Mouse (Mus musculus) stomach, embryonic 14.5 days (tissue): ENCODE measurements around the gene Timm13. TPM values are rescaled to one million over a fixed set of nuclear protein-coding genes. Genes with fewer than 3 reads are reported as not detected.

ENCODE experiments used
- ATAC-seq: fragments of 200-750 bp; cut with Nextera tagmentation; 2 replicates; pipeline ENCODE4 v1.8.0; 2017; ENCODE audit warnings: low read depth, moderate TSS enrichment; ENCODE audit not compliant: insufficient number of reproducible peaks, insufficient read depth, low FRiP score
- H3K27ac ChIP-seq: fragments of 300-500 bp; sonication (generic); 2 replicates; pipeline ENCODE4 v1.5.1; 2014; ENCODE audit warnings: mild to moderate bottlenecking, low read length, moderate library complexity, mixed read lengths
- H3K27me3 ChIP-seq: fragments of 300-500 bp; sonication (generic); 2 replicates; pipeline ENCODE4 v1.6.1; 2014; ENCODE audit warnings: low read length, control low read depth, mixed read lengths; ENCODE audit not compliant: control insufficient read depth, insufficient read depth
- H3K36me3 ChIP-seq: fragments of 300-500 bp; sonication (generic); 2 replicates; pipeline ENCODE4 v1.6.1; 2014; ENCODE audit warnings: mild to moderate bottlenecking, control low read depth, low read length, moderate library complexity, mixed read lengths; ENCODE audit not compliant: control insufficient read depth, insufficient read depth
- H3K4me1 ChIP-seq: fragments of 300-500 bp; sonication (generic); 2 replicates; pipeline ENCODE4 v1.6.1; 2014; ENCODE audit warnings: low read length, control low read depth, mixed read lengths; ENCODE audit not compliant: control insufficient read depth, insufficient read depth
- H3K4me2 ChIP-seq: fragments of 300-500 bp; sonication (generic); replicated peaks from 2 replicates; pipeline ENCODE4 v1.6.1; 2014; ENCODE audit warnings: low read depth, low read length, control low read depth
- H3K4me3 ChIP-seq: fragments of 300-500 bp; sonication (generic); 2 replicates; pipeline ENCODE4 v1.5.1; 2014; ENCODE audit warnings: low read depth, low read length, control low read depth
- H3K9ac ChIP-seq: fragments of 300-500 bp; sonication (generic); replicated peaks from 2 replicates; pipeline ENCODE4 v1.6.1; 2014; ENCODE audit warnings: low read depth, mild to moderate bottlenecking, control low read depth, low read length, moderate library complexity, mixed read lengths
- H3K9me3 ChIP-seq: fragments of 300-500 bp; sonication (generic); 2 replicates; pipeline ENCODE4 v1.6.1; 2016; ENCODE audit warnings: low read depth, low read length, control low read depth; ENCODE audit not compliant: control insufficient read depth
- WGBS: fragments of 180-500 bp; shearing (Covaris S2); extraction: QIAGEN DNeasy Blood & Tissue Kit; methylation state at CpG from one replicate; pipeline ENCODE4 v1.1.7; 2014; 5-methylcytosine and 5-hydroxymethylcytosine counted together
- polyA plus RNA-seq: library from polyadenylated mRNA; unstranded; fragments of >200 nt; fragmentation: Nextera tagmentation; extraction: Ambion mirVana; gene quantifications from 2 replicates; pipeline ENCODE4 v1.2.1, GENCODE M21; 2014

Gene Timm13
- polyA plus RNA-seq, 1 experiment from 2014 or later = 340 TPM

DNA sequence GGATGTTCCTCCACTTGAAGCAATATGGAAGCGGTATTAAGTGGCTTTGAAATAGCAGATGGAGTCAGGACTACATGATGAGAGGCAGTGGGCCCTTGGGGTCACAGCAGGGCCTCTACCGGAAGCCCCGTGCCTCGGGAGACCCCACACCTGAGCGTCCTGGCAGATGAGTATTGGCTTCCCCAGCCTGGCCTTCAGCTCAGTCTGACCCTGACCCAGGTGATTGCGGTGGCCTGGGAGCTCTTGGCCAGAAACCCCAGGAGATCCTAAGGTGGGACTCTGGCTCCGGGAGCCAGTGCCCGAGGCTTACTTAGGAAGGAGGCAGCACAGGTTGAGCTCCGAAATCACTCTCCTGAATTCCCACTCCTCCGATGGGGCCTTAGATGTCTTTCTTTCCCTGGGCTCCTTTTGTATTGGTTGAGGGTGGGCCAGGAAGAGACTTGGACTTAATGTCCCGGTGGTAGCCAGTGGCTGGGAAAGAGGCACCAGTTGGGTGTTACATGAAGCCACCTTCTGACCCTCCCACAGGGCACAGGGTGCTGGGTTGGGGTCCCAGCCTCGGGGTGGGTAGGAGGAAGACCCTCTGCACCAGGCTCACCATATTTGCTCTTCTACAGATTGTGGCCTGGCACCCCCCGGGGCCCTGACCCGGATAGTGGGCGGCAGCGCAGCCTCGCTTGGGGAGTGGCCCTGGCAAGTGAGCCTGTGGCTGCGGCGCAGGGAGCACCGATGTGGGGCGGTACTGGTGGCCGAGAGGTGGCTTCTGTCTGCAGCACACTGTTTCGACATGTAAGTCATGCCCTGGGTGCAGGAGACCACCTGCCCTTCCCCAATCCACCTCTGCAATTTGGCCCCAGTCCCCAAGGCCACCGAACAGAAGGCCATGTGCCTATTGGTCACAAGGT is 3.9 kb downstream of the Timm13 start:
- WGBS = 65% methylated on average over 24 of the region's 24 CpGs

DNA sequence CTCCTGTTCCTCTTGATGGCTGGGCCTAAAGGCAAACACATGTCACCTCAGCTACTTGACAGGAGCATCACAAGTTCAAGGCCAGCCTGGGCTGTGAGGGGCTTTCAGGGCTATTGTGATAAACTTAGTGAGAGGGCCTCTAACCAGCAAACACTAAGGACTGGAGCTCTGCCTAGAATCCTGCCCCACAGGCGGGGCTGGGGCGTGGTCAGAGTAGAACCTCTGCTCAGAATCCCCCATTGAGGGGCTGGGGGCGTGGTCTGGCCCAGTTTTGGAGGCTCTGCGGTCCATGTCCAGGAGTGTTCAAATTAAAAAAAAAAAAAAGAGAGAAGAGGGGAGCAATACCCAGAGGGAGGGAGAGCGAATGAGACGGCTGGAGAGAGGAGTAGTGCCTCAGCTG is 5.1 kb downstream of the Timm13 start:
- WGBS = 83% methylated on average over 6 of the region's 6 CpGs
- ATAC-seq = no peak

More for the DNA sequence above, 3.9 kb downstream of the Timm13 start:
- H3K27ac ChIP-seq = no peak overlapping the region
- no peaks in the 10 kb centered on the region for H3K9me3 ChIP-seq
- no peaks in the 10 kb centered on the region for H3K27me3 ChIP-seq
- H3K9ac ChIP-seq = no peak overlapping the region
- no peak for ATAC-seq
- no peak overlapping the region for H3K4me3 ChIP-seq
- H3K4me1 ChIP-seq = peaks cover 7% of the 10 kb centered on the region
- H3K36me3 ChIP-seq = peaks cover 4% of the 10 kb centered on the region; the same call in 1 of the 2 replicates
- no peak overlapping the region for H3K4me2 ChIP-seq

DNA sequence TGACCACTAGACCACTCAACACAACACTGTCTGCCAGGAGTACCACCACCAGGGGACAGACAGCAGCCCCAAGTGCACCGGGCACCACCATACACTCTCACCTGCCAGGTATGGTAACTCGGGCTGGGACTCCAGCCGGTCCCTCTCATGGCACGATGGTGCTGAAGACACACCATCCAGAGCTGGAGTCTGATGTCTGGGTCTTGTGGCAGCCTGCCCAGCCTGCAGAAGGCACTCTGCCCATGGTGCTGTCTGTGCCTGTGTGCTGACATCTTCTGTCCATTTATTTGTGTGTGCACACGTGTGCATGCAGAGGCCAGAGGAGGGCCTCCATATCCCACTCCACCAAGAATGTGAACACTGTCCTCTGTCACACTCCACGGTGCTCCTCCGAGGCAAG is 5.7 kb downstream of the Timm13 start:
- Histone ChIP-seq H3K4me2 (no peak overlapping the region), H3K27ac (no peak overlapping the region), H3K9ac (no peak overlapping the region), H3K4me1 (peaks cover 7% of the 10 kb centered on the region), H3K27me3 (no peaks in the 10 kb centered on the region), H3K4me3 (no peak overlapping the region), H3K36me3 (peaks cover 4% of the 10 kb centered on the region; the same call in 1 of the 2 replicates), H3K9me3 (no peaks in the 10 kb centered on the region)
- 84% methylated on average over 7 of the region's 7 CpGs for WGBS
- no peak for ATAC-seq

More for the DNA sequence above, 5.1 kb downstream of the Timm13 start:
- H3K4me2 ChIP-seq = no peak overlapping the region
- H3K27ac ChIP-seq = no peak overlapping the region
- no peaks in the 10 kb centered on the region for H3K9me3 ChIP-seq
- peaks cover 4% of the 10 kb centered on the region; the same call in 1 of the 2 replicates for H3K36me3 ChIP-seq
- no peak overlapping the region for H3K4me3 ChIP-seq
- no peak overlapping the region for H3K9ac ChIP-seq
- H3K4me1 ChIP-seq = peaks cover 7% of the 10 kb centered on the region
- no peaks in the 10 kb centered on the region for H3K27me3 ChIP-seq

DNA sequence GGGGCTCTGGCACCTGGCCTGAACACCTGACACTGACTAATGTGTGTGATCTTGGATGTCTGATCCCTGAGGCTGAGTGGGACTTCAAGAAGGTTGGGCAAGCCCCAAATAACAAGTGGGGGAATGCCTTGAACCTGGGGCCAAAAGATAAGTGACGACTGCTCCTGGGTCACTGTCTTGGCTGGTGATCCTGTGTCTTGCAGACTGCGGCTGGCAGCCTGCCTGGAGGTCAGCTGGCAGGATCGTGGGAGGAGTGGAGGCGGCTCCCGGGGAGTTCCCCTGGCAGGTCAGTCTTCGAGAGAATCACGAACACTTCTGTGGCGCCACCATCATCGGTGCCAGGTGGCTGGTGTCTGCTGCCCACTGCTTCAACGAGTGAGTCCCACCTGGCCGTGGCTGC is 13.6 kb downstream of the Timm13 start:
- Histone ChIP-seq H3K27me3 (peaks cover 3% of the 10 kb centered on the region; the same call in 1 of the 2 replicates), H3K9me3 (no peaks in the 10 kb centered on the region), H3K27ac (no peak overlapping the region), H3K4me1 (no peaks in the 10 kb centered on the region), H3K4me2 (no peak overlapping the region), H3K9ac (no peak overlapping the region), H3K36me3 (no peaks in the 10 kb centered on the region), H3K4me3 (no peak overlapping the region)
- WGBS = 64% methylated on average over 11 of the region's 11 CpGs
- ATAC-seq = no peak

- Histone ChIP-seq H3K4me3 (no peak overlapping the region), H3K9me3 (no peaks in the 10 kb centered on the region), H3K36me3 (no peaks in the 10 kb centered on the region), H3K27me3 (no peaks in the 10 kb centered on the region), H3K4me1 (no peaks in the 10 kb centered on the region), H3K9ac (no peak overlapping the region), H3K4me2 (no peak overlapping the region), H3K27ac (no peak overlapping the region)
- 23% methylated on average over 10 of the region's 10 CpGs for WGBS
- no peak for ATAC-seq
Measured at GRCm38 (mm10) chr10:80881301-80881700, 19.5 kb downstream of the Timm13 start.

DNA sequence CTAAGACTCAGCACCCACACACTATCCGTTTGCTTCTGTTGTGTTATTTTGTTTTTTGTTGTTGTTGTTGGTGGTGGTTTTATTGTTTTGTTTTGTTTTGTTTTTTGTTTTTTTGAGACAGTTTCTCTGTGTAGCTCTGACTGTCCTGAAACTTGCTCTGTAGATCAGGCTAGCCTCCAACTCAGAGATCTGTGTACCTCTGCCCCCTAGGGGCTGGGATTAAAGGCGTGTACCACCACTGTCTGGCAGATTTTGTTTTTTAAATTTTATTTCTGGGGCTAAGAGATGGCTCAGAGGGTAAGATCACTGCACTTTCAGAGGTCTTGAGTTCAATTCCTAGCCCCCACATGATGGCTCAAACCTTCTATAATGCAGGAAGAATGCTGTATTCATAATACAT is 19.9 kb downstream of the Timm13 start:
- H3K27me3 ChIP-seq = no peaks in the 10 kb centered on the region
- H3K36me3 ChIP-seq = no peaks in the 10 kb centered on the region
- H3K27ac ChIP-seq = no peak overlapping the region
- H3K4me3 ChIP-seq = no peak overlapping the region
- no peaks in the 10 kb centered on the region for H3K4me1 ChIP-seq
- no peaks in the 10 kb centered on the region for H3K9me3 ChIP-seq
- no peak overlapping the region for H3K9ac ChIP-seq
- no peak overlapping the region for H3K4me2 ChIP-seq
- WGBS = 78% methylated on average over 2 of the region's 2 CpGs
- no peak for ATAC-seq

GRCm38 (mm10) chr10:80880131-80880641 is 20.6 kb downstream of the Timm13 start:
- WGBS = 7% methylated on average over 5 of the region's 5 CpGs
- H3K4me1 ChIP-seq = no peaks in the 10 kb centered on the region
- peak; percentile 64; the same call in 1 of the 2 replicates for ATAC-seq
- H3K9me3 ChIP-seq = no peaks in the 10 kb centered on the region
- H3K27me3 ChIP-seq = no peaks in the 10 kb centered on the region
- H3K27ac ChIP-seq = no peak overlapping the region
- no peak overlapping the region for H3K4me2 ChIP-seq
- H3K36me3 ChIP-seq = no peaks in the 10 kb centered on the region
- no peak overlapping the region for H3K4me3 ChIP-seq
- H3K9ac ChIP-seq = no peak overlapping the region

- H3K9me3 ChIP-seq = no peaks in the 10 kb centered on the region
- no peaks in the 10 kb centered on the region for H3K4me1 ChIP-seq
- no peak overlapping the region for H3K27ac ChIP-seq
- H3K4me2 ChIP-seq = no peak overlapping the region
- no peaks in the 10 kb centered on the region for H3K36me3 ChIP-seq
- H3K27me3 ChIP-seq = no peaks in the 10 kb centered on the region
- no peak for ATAC-seq
- H3K4me3 ChIP-seq = no peak overlapping the region
- H3K9ac ChIP-seq = no peak overlapping the region
- 29% methylated on average over 3 of the region's 3 CpGs for WGBS
Measured at GRCm38 (mm10) chr10:80876594-80876993, 24.2 kb downstream of the Timm13 start.
